Mouse (Mus musculus): ENCODE results near the gene Anxa11. TPM values are rescaled to one million over a fixed set of nuclear protein-coding genes. Genes with fewer than 3 reads are reported as not detected.
"Not testable (repeated sequence)": the region's sequence is repeated elsewhere in the genome, so short reads cannot be mapped to it uniquely, and the experiment has no call there.

The Anxa11 gene
- polyA plus RNA-seq, 1 experiment = not detected

GRCm38 (mm10) chr14:25847660-25848059, 5.7 kb downstream of the Anxa11 start:
- no peak overlapping the region for H3K27ac ChIP-seq (ENCODE audit: insufficient read depth, low read depth, low read length)
- no peak overlapping the region for H3K4me3 ChIP-seq (ENCODE audit: insufficient read depth, low read depth, low read length)
- 76% methylated on average over 9 of the region's 9 CpGs for WGBS
- TF ChIP-seq CTCF (IDR thresholded peaks at IDR 0.05; ENCODE audit: insufficient read depth, low read depth, low read length) (no peak), POLR2A (IDR thresholded peaks at IDR 0.05; ENCODE audit: insufficient read depth, low read depth, low read length) (no peak)
- peaks cover 4% of the 10 kb centered on the region; the same call in 1 of the 2 replicates for H3K4me1 ChIP-seq (ENCODE audit: control insufficient read depth, insufficient read depth, low read length)

- H3K4me1 ChIP-seq (ENCODE audit: control insufficient read depth, insufficient read depth, low read length) = no peaks in the 10 kb centered on the region
- 88% methylated on average over 6 of the region's 6 CpGs for WGBS
- TF ChIP-seq CTCF (IDR thresholded peaks at IDR 0.05; ENCODE audit: insufficient read depth, low read depth, low read length) (no peak), POLR2A (IDR thresholded peaks at IDR 0.05; ENCODE audit: insufficient read depth, low read depth, low read length) (no peak)
- no peak overlapping the region for H3K4me3 ChIP-seq (ENCODE audit: insufficient read depth, low read depth, low read length)
- H3K27ac ChIP-seq (ENCODE audit: insufficient read depth, low read depth, low read length) = no peak overlapping the region
These were observed 6.3 kb downstream of the Anxa11 start for GRCm38 (mm10) chr14:25848237-25848636.

GRCm38 (mm10) chr14:25848708-25849107, 6.8 kb downstream of the Anxa11 start:
- WGBS = 88% methylated on average over 3 of the region's 4 CpGs
- not testable (repeated sequence) for H3K4me3 ChIP-seq (ENCODE audit: insufficient read depth, low read depth, low read length); H3K27ac ChIP-seq (ENCODE audit: insufficient read depth, low read depth, low read length); H3K4me1 ChIP-seq (ENCODE audit: control insufficient read depth, insufficient read depth, low read length)

GRCm38 (mm10) chr14:25850433-25850832, 8.5 kb downstream of the Anxa11 start:
- WGBS = 100% methylated on average over 2 of the region's 2 CpGs
- no peak overlapping the region for H3K4me3 ChIP-seq (ENCODE audit: insufficient read depth, low read depth, low read length)
- TF ChIP-seq POLR2A (IDR thresholded peaks at IDR 0.05; ENCODE audit: insufficient read depth, low read depth, low read length) (no peak), CTCF (IDR thresholded peaks at IDR 0.05; ENCODE audit: insufficient read depth, low read depth, low read length) (no peak)
- H3K4me1 ChIP-seq (ENCODE audit: control insufficient read depth, insufficient read depth, low read length) = no peaks in the 10 kb centered on the region
- H3K27ac ChIP-seq (ENCODE audit: insufficient read depth, low read depth, low read length) = no peak overlapping the region

GRCm38 (mm10) chr14:25851189-25851588, 9.2 kb downstream of the Anxa11 start:
- Histone ChIP-seq H3K27ac (ENCODE audit: insufficient read depth, low read depth, low read length) (no peak overlapping the region), H3K4me1 (ENCODE audit: control insufficient read depth, insufficient read depth, low read length) (no peaks in the 10 kb centered on the region), H3K4me3 (ENCODE audit: insufficient read depth, low read depth, low read length) (no peak overlapping the region)
- WGBS = 75% methylated on average over 6 of the region's 6 CpGs
- TF ChIP-seq CTCF (IDR thresholded peaks at IDR 0.05; ENCODE audit: insufficient read depth, low read depth, low read length) (no peak), POLR2A (IDR thresholded peaks at IDR 0.05; ENCODE audit: insufficient read depth, low read depth, low read length) (no peak)

GRCm38 (mm10) chr14:25852121-25852561, 10.2 kb downstream of the Anxa11 start:
- H3K27ac ChIP-seq (ENCODE audit: insufficient read depth, low read depth, low read length) = no peak overlapping the region
- 88% methylated on average over 11 of the region's 11 CpGs for WGBS
- no peaks in the 10 kb centered on the region for H3K4me1 ChIP-seq (ENCODE audit: control insufficient read depth, insufficient read depth, low read length)
- TF ChIP-seq CTCF (IDR thresholded peaks at IDR 0.05; ENCODE audit: insufficient read depth, low read depth, low read length) (no peak), POLR2A (IDR thresholded peaks at IDR 0.05; ENCODE audit: insufficient read depth, low read depth, low read length) (no peak)
- no peak overlapping the region for H3K4me3 ChIP-seq (ENCODE audit: insufficient read depth, low read depth, low read length)

GRCm38 (mm10) chr14:25853295-25853694, 11.3 kb downstream of the Anxa11 start:
- no peak overlapping the region for H3K27ac ChIP-seq (ENCODE audit: insufficient read depth, low read depth, low read length)
- no peak for TF ChIP-seq POLR2A (IDR thresholded peaks at IDR 0.05; ENCODE audit: insufficient read depth, low read depth, low read length)
- TF ChIP-seq CTCF (IDR thresholded peaks at IDR 0.05; ENCODE audit: insufficient read depth, low read depth, low read length) = no peak

GRCm38 (mm10) chr14:25853717-25854452, 11.9 kb downstream of the Anxa11 start:
- 92% methylated on average over 16 of the region's 16 CpGs for WGBS
- no peak overlapping the region for H3K27ac ChIP-seq (ENCODE audit: insufficient read depth, low read depth, low read length)

More at GRCm38 (mm10) chr14:25853295-25853694, 11.3 kb downstream of the Anxa11 start:
- 86% methylated on average over 6 of the region's 6 CpGs for WGBS
- Histone ChIP-seq H3K4me3 (ENCODE audit: insufficient read depth, low read depth, low read length) (no peak overlapping the region), H3K4me1 (ENCODE audit: control insufficient read depth, insufficient read depth, low read length) (no peaks in the 10 kb centered on the region)

GRCm38 (mm10) chr14:25855241-25855885, 13.4 kb downstream of the Anxa11 start:
- H3K4me3 ChIP-seq (ENCODE audit: insufficient read depth, low read depth, low read length) = no peak overlapping the region
- TF ChIP-seq CTCF (IDR thresholded peaks at IDR 0.05; ENCODE audit: insufficient read depth, low read depth, low read length) = no peak
- WGBS = 83% methylated on average over 8 of the region's 8 CpGs
- no peaks in the 10 kb centered on the region for H3K4me1 ChIP-seq (ENCODE audit: control insufficient read depth, insufficient read depth, low read length)
- H3K27ac ChIP-seq (ENCODE audit: insufficient read depth, low read depth, low read length) = no peak overlapping the region

More at GRCm38 (mm10) chr14:25853717-25854452, 11.9 kb downstream of the Anxa11 start:
- no peak overlapping the region for H3K4me3 ChIP-seq (ENCODE audit: insufficient read depth, low read depth, low read length)
- no peak for TF ChIP-seq CTCF (IDR thresholded peaks at IDR 0.05; ENCODE audit: insufficient read depth, low read depth, low read length)
- no peak for TF ChIP-seq POLR2A (IDR thresholded peaks at IDR 0.05; ENCODE audit: insufficient read depth, low read depth, low read length)
- H3K4me1 ChIP-seq (ENCODE audit: control insufficient read depth, insufficient read depth, low read length) = no peaks in the 10 kb centered on the region

Measured in olfactory bulb, adult 2 months (tissue).